Mouse (Mus musculus): ENCODE data around the gene Ets2.

DNA sequence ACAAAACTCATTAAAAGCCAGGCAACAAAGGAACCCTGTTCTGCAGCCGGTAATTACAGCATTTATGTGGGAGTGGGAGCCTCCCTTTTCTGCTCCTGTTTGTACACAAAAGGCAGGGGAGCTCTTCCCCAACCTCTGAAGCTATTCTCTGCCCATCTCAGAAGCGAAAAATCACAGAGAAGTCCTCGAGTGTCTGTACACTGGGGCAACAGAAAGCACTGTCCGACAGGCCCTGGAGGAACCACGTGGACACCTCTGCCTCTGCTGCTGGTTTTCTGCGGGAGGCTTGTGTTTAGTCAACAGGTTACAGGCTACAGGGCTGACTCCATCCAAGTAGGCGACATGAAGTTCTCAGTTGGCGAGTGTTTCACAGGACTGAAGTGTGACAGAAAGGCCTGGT is 2.1 kb downstream of the Ets2 start:
- TF ChIP-seq ZNF384 (IDR thresholded peaks at IDR 0.05; ENCODE audit: low read depth, low read length) (no peak), ZC3H11A (IDR thresholded peaks at IDR 0.05; ENCODE audit: borderline replicate concordance, low read depth, low read length) (no peak), HCFC1 (IDR thresholded peaks at IDR 0.05; ENCODE audit: borderline replicate concordance, insufficient read depth, low read length) (no peak)

All from ES-E14 (cell line).